In genomic region chr9:108782836-108783547, GRCm38 (mm10) we compare ENCODE assay signal across 7 mouse cellular contexts. TPM values are rescaled to one million over a fixed set of nuclear protein-coding genes. Genes with fewer than 3 reads are reported as not detected.
A peak's percentile ranks its signal among the peaks of the same experiment; 100 is the strongest.
DNase-seq lines count a peak whose midpoint lies in the region; ATAC-seq and TF ChIP-seq lines count a peak whose summit lies in the region.

No protein-coding gene starts in this region.

- H3K9ac ChIP-seq in lung, postnatal 0 days (replicated peaks; ENCODE audit: low read depth), result 0 out of 2 replicates have a peak overlapping the region, but pooled peaks have one; percentile 23
- H3K9ac ChIP-seq in limb, embryonic 13.5 days, result peak overlapping the region; percentile 91
- H3K9ac ChIP-seq in stomach, embryonic 14.5 days (replicated peaks; ENCODE audit: low read depth, low read length), result 0 out of 2 replicates have a peak overlapping the region, but pooled peaks have one; percentile 36

- H3K4me1 ChIP-seq in lung, postnatal 0 days (ENCODE audit: insufficient read depth, low read depth, low read length), result peaks cover 10% of the 10 kb centered on the region; the same call in 1 of the 2 replicates
- H3K4me1 ChIP-seq in limb, embryonic 13.5 days, result peaks cover 36% of the 10 kb centered on the region
- H3K4me1 ChIP-seq in stomach, embryonic 14.5 days (ENCODE audit: control insufficient read depth, insufficient read depth, low read length), result peaks cover 12% of the 10 kb centered on the region; the same call in 1 of the 2 replicates

- H3K36me3 ChIP-seq in lung, postnatal 0 days (ENCODE audit: insufficient read depth, low read length), result no peaks in the 10 kb centered on the region
- peaks cover 12% of the 10 kb centered on the region for H3K36me3 ChIP-seq in limb, embryonic 13.5 days
- no peaks in the 10 kb centered on the region for H3K36me3 ChIP-seq in stomach, embryonic 14.5 days (ENCODE audit: control insufficient read depth, insufficient read depth, low read length)

- 21% methylated on average over 9 of the region's 9 CpGs for WGBS in lung, postnatal 0 days
- WGBS in limb, embryonic 13.5 days, result 34% methylated on average over 9 of the region's 9 CpGs
- 27% methylated on average over 9 of the region's 9 CpGs for WGBS in stomach, embryonic 14.5 days

- peak overlapping the region; percentile 90 for H3K4me3 ChIP-seq in lung, postnatal 0 days (ENCODE audit: low read depth, low read length)
- peak overlapping the region; percentile 64 for H3K4me3 ChIP-seq in limb, embryonic 13.5 days
- peak overlapping the region; percentile 88 for H3K4me3 ChIP-seq in stomach, embryonic 14.5 days (ENCODE audit: low read depth, low read length)

- H3K27ac ChIP-seq in lung, postnatal 0 days (ENCODE audit: low read length), result peak overlapping the region; percentile 90; the same call in 1 of the 2 replicates
- no peak overlapping the region; the same call in 1 of the 2 replicates for H3K27ac ChIP-seq in limb, embryonic 13.5 days
- no peak overlapping the region for H3K27ac ChIP-seq in stomach, embryonic 14.5 days (ENCODE audit: low read length)

- no peak for ATAC-seq in lung, postnatal 0 days
- ATAC-seq in erythroid progenitor cell, adult 5-6 weeks (replicated peaks; ENCODE audit: low FRiP score, poor library complexity, severe bottlenecking), result peak; percentile 7; the same call in 1 of the 2 replicates
- ATAC-seq in limb, embryonic 13.5 days (ENCODE audit: low FRiP score, low read depth), result no peak; the same call in 1 of the 2 replicates
- peak; percentile 37; the same call in 1 of the 2 replicates for ATAC-seq in stomach, embryonic 14.5 days (ENCODE audit: insufficient number of reproducible peaks, insufficient read depth, low FRiP score, low read depth)

- H3K9me3 ChIP-seq in lung, postnatal 0 days (ENCODE audit: low read length), result no peaks in the 10 kb centered on the region
- H3K9me3 ChIP-seq in limb, embryonic 13.5 days, result no peaks in the 10 kb centered on the region
- H3K9me3 ChIP-seq in stomach, embryonic 14.5 days (ENCODE audit: control insufficient read depth, low read depth, low read length), result no peaks in the 10 kb centered on the region

- no peaks in the 10 kb centered on the region for H3K27me3 ChIP-seq in lung, postnatal 0 days (replicated peaks; ENCODE audit: insufficient read depth, low read length)
- no peaks in the 10 kb centered on the region for H3K27me3 ChIP-seq in limb, embryonic 13.5 days
- H3K27me3 ChIP-seq in stomach, embryonic 14.5 days (ENCODE audit: control insufficient read depth, insufficient read depth, low read length), result no peaks in the 10 kb centered on the region

- H3K4me2 ChIP-seq in lung, postnatal 0 days (replicated peaks; ENCODE audit: low read depth, low read length), result peak overlapping the region; percentile 71
- H3K4me2 ChIP-seq in limb, embryonic 13.5 days (replicated peaks), result peak overlapping the region; percentile 71
- H3K4me2 ChIP-seq in stomach, embryonic 14.5 days (replicated peaks; ENCODE audit: low read depth, low read length), result peak overlapping the region; percentile 51

- DNase-seq in lung, postnatal 0 days (ENCODE audit: low spot score), result no peak
- no peak for DNase-seq in lung, postnatal 25 days (ENCODE audit: low spot score)
- DNase-seq in adrenal gland, adult 18-20 months (ENCODE audit: low spot score in 2 of 2), result no peak
- no peak for DNase-seq in urinary bladder, postnatal 14 days (ENCODE audit: low spot score)

- no peak for TF ChIP-seq CTCF in lung, postnatal 0 days (IDR thresholded peaks at IDR 0.05)

- no peak for TF ChIP-seq EP300 in lung, postnatal 0 days (IDR thresholded peaks at IDR 0.05)

RNA-seq across cellular contexts. Expression of gene Ip6k2, which starts 0.6 kb away (rescaled TPM):
- 40.4 and 48.1 TPM in 2 replicates for polyA plus RNA-seq in lung, postnatal 0 days (2015; fragmentation: Nextera tagmentation; extraction: Ambion mirVana)
- total RNA-seq in erythroid progenitor cell, adult 5-6 weeks (2015; ENCODE audit: low replicate concordance), result 16.2 and 32.7 TPM in 2 replicates
- total RNA-seq in erythroid progenitor cell, adult 5-6 weeks (2017; ENCODE audit: low replicate concordance), result 32.5 and 80.9 TPM in 2 replicates
- 149 and 152 TPM in 2 replicates for polyA plus RNA-seq in limb, embryonic 13.5 days (2015; fragmentation: Nextera tagmentation; extraction: Ambion mirVana)
- polyA plus RNA-seq in stomach, embryonic 14.5 days (2014; fragmentation: Nextera tagmentation; extraction: Ambion mirVana), result 118 and 123 TPM in 2 replicates
- 100 to 1,000 TPM in 1 of 2 experiments, 10 to 100 TPM in 1; 76.8 to 101 TPM for total RNA-seq in adrenal gland, adult 18-20 months (2021)

RNA-seq across cellular contexts. Expression of gene Nckipsd, which starts 25.2 kb away (rescaled TPM):
- 10.9 and 14.2 TPM in 2 replicates for polyA plus RNA-seq in lung, postnatal 0 days (2015; fragmentation: Nextera tagmentation; extraction: Ambion mirVana)
- 2.9 and 6.1 TPM in 2 replicates for total RNA-seq in erythroid progenitor cell, adult 5-6 weeks (2015; ENCODE audit: low replicate concordance)
- total RNA-seq in erythroid progenitor cell, adult 5-6 weeks (2017; ENCODE audit: low replicate concordance), result 9.8 and 20.6 TPM in 2 replicates
- polyA plus RNA-seq in limb, embryonic 13.5 days (2015; fragmentation: Nextera tagmentation; extraction: Ambion mirVana), result 17.2 and 22.5 TPM in 2 replicates
- polyA plus RNA-seq in stomach, embryonic 14.5 days (2014; fragmentation: Nextera tagmentation; extraction: Ambion mirVana), result 11.9 and 15.3 TPM in 2 replicates
- total RNA-seq in adrenal gland, adult 18-20 months (2021), result 10 to 100 TPM; 10.8 to 11.3 TPM

RNA-seq across cellular contexts. Expression of gene Celsr3, which starts 43.1 kb away (rescaled TPM):
- polyA plus RNA-seq in lung, postnatal 0 days (2015; fragmentation: Nextera tagmentation; extraction: Ambion mirVana), result 0.08 and 0.17 TPM in 2 replicates
- total RNA-seq in erythroid progenitor cell, adult 5-6 weeks (2015; ENCODE audit: low replicate concordance), result 2.9 and 4.3 TPM in 2 replicates
- total RNA-seq in erythroid progenitor cell, adult 5-6 weeks (2017; ENCODE audit: low replicate concordance), result 0.51 and 0.61 TPM in 2 replicates
- polyA plus RNA-seq in limb, embryonic 13.5 days (2015; fragmentation: Nextera tagmentation; extraction: Ambion mirVana), result 0.09 and 0.13 TPM in 2 replicates
- 1.3 and 1.8 TPM in 2 replicates for polyA plus RNA-seq in stomach, embryonic 14.5 days (2014; fragmentation: Nextera tagmentation; extraction: Ambion mirVana)
- total RNA-seq in adrenal gland, adult 18-20 months (2021), result 1 to 10 TPM; 3.6 to 4.1 TPM

Comparison
In these comparisons a context has a peak if more than half of its experiments do, and no peak if none do; other contexts are left out.
1. ATAC-seq: peak in erythroid progenitor cell, adult 5-6 weeks (single experiment) and stomach, embryonic 14.5 days (single experiment); none in lung, postnatal 0 days (single experiment) and limb, embryonic 13.5 days (single experiment).
2. H3K9ac ChIP-seq: peak in every context shown above with its lines; median percentile 91 in limb, embryonic 13.5 days; 36 in stomach, embryonic 14.5 days; 23 in lung, postnatal 0 days.
3. Peak in every context shown above with its lines, with median percentiles within 50 percentile points of each other: H3K4me2 ChIP-seq and H3K4me3 ChIP-seq.